8 mouse cellular contexts compared by ENCODE assay signal in genomic region chr17:27799771-27800584, GRCm38 (mm10). TPM values are rescaled to one million over a fixed set of nuclear protein-coding genes. Genes with fewer than 3 reads are reported as not detected.
DNase-seq lines count a peak whose midpoint lies in the region; ATAC-seq and TF ChIP-seq lines count a peak whose summit lies in the region.

No protein-coding gene starts in this region.

- DNase-seq in 3T3-L1 (ENCODE audit: low read depth, low spot score) (peak; percentile 89), MN1 (ENCODE audit: low spot score) (peak; percentile 73)
- DNase-seq in kidney, postnatal 4 days, result peak; percentile 52 to 65
- DNase-seq in midbrain, postnatal 0 days (ENCODE audit: low spot score), result no peak
- DNase-seq in adrenal gland, postnatal 25 days, result no peak
- DNase-seq in right cerebral cortex, postnatal 36 days (ENCODE audit: low spot score in 2 of 2), result no peak
- DNase-seq in left cerebral cortex, postnatal 36 days (ENCODE audit: low spot score in 2 of 2), result no peak

- no peak for TF ChIP-seq CTCF in midbrain, postnatal 0 days (IDR thresholded peaks at IDR 0.05)

- 61% methylated on average over 16 of the region's 16 CpGs for WGBS in forebrain, embryonic 16.5 days
- 48% methylated on average over 16 of the region's 16 CpGs for WGBS in midbrain, postnatal 0 days

- no peak for ATAC-seq in forebrain, embryonic 16.5 days
- no peak for ATAC-seq in midbrain, postnatal 0 days (ENCODE audit: low FRiP score)

- no peak overlapping the region for H3K4me2 ChIP-seq in forebrain, embryonic 16.5 days (ENCODE audit: low read length)
- H3K4me2 ChIP-seq in midbrain, postnatal 0 days (ENCODE audit: low read depth, low read length, poor library complexity, severe bottlenecking), result no peak overlapping the region

- peaks cover 32% of the 10 kb centered on the region for H3K4me1 ChIP-seq in forebrain, embryonic 16.5 days (replicated peaks; ENCODE audit: control insufficient read depth, insufficient read depth, low read length)
- H3K4me1 ChIP-seq in midbrain, postnatal 0 days (ENCODE audit: insufficient read depth, low read length), result peaks cover 4% of the 10 kb centered on the region

- peak overlapping the region; percentile 56; the same call in 1 of the 2 replicates for H3K27ac ChIP-seq in forebrain, embryonic 16.5 days (ENCODE audit: low read length)
- 0 out of 2 replicates have a peak overlapping the region, but pooled peaks have one; percentile 59 for H3K27ac ChIP-seq in midbrain, postnatal 0 days (ENCODE audit: low read depth, low read length)

- H3K27me3 ChIP-seq in forebrain, embryonic 16.5 days (replicated peaks; ENCODE audit: control insufficient read depth, insufficient read depth, low read length), result no peaks in the 10 kb centered on the region
- H3K27me3 ChIP-seq in midbrain, postnatal 0 days (ENCODE audit: insufficient read depth, low read length), result no peaks in the 10 kb centered on the region

- H3K9ac ChIP-seq in forebrain, embryonic 16.5 days (replicated peaks; ENCODE audit: low read depth, low read length), result no peak overlapping the region
- 0 out of 2 replicates have a peak overlapping the region, but pooled peaks have one; percentile 24 for H3K9ac ChIP-seq in midbrain, postnatal 0 days (replicated peaks; ENCODE audit: low read length, poor library complexity, severe bottlenecking)

- H3K9me3 ChIP-seq in forebrain, embryonic 16.5 days (ENCODE audit: control insufficient read depth, low read length), result no peaks in the 10 kb centered on the region
- H3K9me3 ChIP-seq in midbrain, postnatal 0 days (ENCODE audit: low read length), result no peaks in the 10 kb centered on the region

- H3K36me3 ChIP-seq in forebrain, embryonic 16.5 days (ENCODE audit: control insufficient read depth, insufficient read depth), result no peaks in the 10 kb centered on the region
- no peaks in the 10 kb centered on the region for H3K36me3 ChIP-seq in midbrain, postnatal 0 days (ENCODE audit: insufficient read depth, low read length)

- intact Hi-C loops in left cerebral cortex, postnatal 36 days (cut with DNase I), result no loop called here

- no peak overlapping the region for H3K4me3 ChIP-seq in forebrain, embryonic 16.5 days (replicated peaks; ENCODE audit: low read length)
- H3K4me3 ChIP-seq in midbrain, postnatal 0 days (ENCODE audit: low read depth, low read length), result no peak overlapping the region

RNA-seq across cellular contexts. Expression of gene D17Wsu92e, which starts 20.5 kb away (rescaled TPM):
- polyA plus RNA-seq in forebrain, embryonic 16.5 days (2015; fragmentation: Nextera tagmentation; extraction: Ambion mirVana), result 11.9 and 12.4 TPM in 2 replicates
- 72.8 and 73.8 TPM in 2 replicates for total RNA-seq in midbrain, postnatal 0 days (2014; rRNA removed)
- polyA plus RNA-seq in midbrain, postnatal 0 days (2015; fragmentation: Nextera tagmentation; extraction: Ambion mirVana), result 8.3 and 8.7 TPM in 2 replicates
- total RNA-seq in adrenal gland, postnatal 25 days (2021), result 170 and 180 TPM in 2 replicates
- 100 to 1,000 TPM; 205 to 222 TPM for total RNA-seq in left cerebral cortex, postnatal 36 days (2021)

RNA-seq across cellular contexts. Expression of gene Snrpc, which starts 38.0 kb away (rescaled TPM):
- polyA plus RNA-seq in forebrain, embryonic 16.5 days (2015; fragmentation: Nextera tagmentation; extraction: Ambion mirVana), result 255 and 264 TPM in 2 replicates
- 112 and 140 TPM in 2 replicates for total RNA-seq in midbrain, postnatal 0 days (2014; rRNA removed)
- 210 and 216 TPM in 2 replicates for polyA plus RNA-seq in midbrain, postnatal 0 days (2015; fragmentation: Nextera tagmentation; extraction: Ambion mirVana)
- total RNA-seq in adrenal gland, postnatal 25 days (2021), result 86.4 and 87.9 TPM in 2 replicates
- 10 to 100 TPM; 49.7 to 53.0 TPM for total RNA-seq in left cerebral cortex, postnatal 36 days (2021)

RNA-seq across cellular contexts. Expression of gene Uhrf1bp1, which starts 56.3 kb away (rescaled TPM):
- polyA plus RNA-seq in forebrain, embryonic 16.5 days (2015; fragmentation: Nextera tagmentation; extraction: Ambion mirVana), result 6.6 and 6.8 TPM in 2 replicates
- total RNA-seq in midbrain, postnatal 0 days (2014; rRNA removed), result 18.0 and 19.9 TPM in 2 replicates
- 3.9 and 4.5 TPM in 2 replicates for polyA plus RNA-seq in midbrain, postnatal 0 days (2015; fragmentation: Nextera tagmentation; extraction: Ambion mirVana)
- total RNA-seq in adrenal gland, postnatal 25 days (2021), result 31.7 and 32.3 TPM in 2 replicates
- total RNA-seq in left cerebral cortex, postnatal 36 days (2021), result 10 to 100 TPM; 15.7 to 24.8 TPM

Comparison
In these comparisons a context has a peak if more than half of its experiments do, and no peak if none do; other contexts are left out.
1. DNase-seq: peak in 3T3-L1 (single experiment), MN1 (single experiment) and kidney, postnatal 4 days (2 of 2); none in midbrain, postnatal 0 days (single experiment), adrenal gland, postnatal 25 days (single experiment), right cerebral cortex, postnatal 36 days (0 of 2) and left cerebral cortex, postnatal 36 days (0 of 2).